Mouse (Mus musculus): ENCODE results near the gene Kcna1.

Gene Kcna1

DNA sequence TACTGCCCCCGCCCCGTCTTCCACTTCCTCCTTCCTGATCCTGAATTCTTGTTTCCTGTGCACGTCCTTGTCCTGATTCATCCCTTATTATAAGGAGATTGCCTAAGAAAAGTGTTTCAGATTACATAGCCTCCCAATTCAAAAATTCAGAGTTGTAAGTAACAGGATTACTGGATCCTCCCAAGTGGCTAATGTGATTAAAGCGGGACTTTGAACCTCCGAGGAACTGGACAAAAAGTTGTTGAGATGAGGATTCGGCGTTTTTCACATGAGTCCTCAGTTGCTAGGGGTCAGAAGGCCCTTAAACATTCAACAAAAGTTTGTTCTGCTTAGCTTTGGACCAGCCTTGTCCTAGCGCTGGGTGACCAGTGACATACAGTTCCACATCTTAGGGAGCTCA, at the start of gene Kcna1:
TSS of gene Kcna1 (minus strand) at position 4 of the 400 bp plus-strand sequence.
- DNase-seq (ENCODE audit: low read depth, low spot score) = no peak

DNA sequence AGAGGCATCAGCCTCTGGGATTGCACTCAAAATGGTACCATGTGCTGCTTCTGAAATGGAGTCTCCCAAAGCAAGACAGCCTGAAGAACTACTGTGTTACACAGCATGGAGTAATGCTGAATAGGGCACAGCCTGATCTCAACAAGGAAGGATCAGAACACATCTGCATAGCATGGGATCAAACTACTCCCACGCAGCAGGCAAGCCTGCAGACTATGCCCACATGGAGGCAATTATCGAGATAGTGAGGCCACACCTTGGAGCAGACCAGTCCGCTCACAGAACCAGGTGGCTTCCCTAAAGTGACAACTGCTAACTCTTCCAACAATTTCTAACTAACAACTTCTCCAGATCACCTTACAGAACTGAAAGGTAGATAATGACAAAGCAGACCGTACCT, 40.9 kb upstream of the Kcna1 start:
- no peak for DNase-seq (ENCODE audit: low read depth, low spot score)

GRCm38 (mm10) chr6:126685135-126685534, 39.0 kb upstream of the Kcna1 start:
- no peak for DNase-seq (ENCODE audit: low read depth, low spot score)

DNA sequence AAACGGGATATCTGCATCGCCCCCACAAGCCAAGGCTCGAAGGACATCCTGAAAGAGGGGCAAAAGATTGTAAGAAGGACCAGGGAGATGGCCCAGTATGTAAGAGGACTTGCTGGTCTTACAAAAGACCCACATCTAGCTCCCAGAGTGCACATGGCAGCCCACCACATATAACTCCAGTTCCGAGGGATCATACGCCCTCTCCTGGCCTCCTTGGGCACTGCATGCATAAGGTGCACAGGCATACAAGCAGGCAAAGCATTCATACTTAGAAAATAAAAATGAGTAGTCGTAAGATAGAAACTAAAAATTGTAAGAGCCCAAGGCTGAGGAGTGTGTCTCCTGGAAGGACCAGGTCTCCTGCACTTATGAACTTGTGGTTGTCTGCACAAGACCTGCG, 32.8 kb upstream of the Kcna1 start:
- no peak for DNase-seq (ENCODE audit: low read depth, low spot score)

GRCm38 (mm10) chr6:126667001-126667400, 20.8 kb upstream of the Kcna1 start:
- DNase-seq (ENCODE audit: low read depth, low spot score) = no peak

- no peak for DNase-seq (ENCODE audit: low read depth, low spot score)
Observed at GRCm38 (mm10) chr6:126666091-126666490, 19.9 kb upstream of the Kcna1 start.

DNA sequence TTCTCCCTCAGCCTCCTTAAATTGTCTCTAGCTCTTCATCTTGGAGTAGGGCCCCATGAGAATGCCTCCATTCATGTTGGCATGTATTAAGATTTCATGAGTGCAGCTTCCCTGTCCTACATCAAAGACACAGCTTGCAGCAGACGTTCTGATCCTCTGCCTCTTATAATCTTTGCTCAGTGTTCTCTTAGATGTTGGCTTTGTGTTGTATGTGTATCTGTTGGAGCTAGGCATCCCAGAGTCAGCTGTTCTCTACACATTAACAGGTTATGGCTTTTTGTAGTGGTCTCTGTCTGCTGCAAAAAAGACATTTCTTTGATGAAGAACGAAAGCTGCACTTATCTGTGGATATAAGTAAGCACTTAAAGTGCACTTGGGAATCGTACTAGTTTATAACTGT, 18.4 kb upstream of the Kcna1 start:
- no peak for DNase-seq (ENCODE audit: low read depth, low spot score)

DNA sequence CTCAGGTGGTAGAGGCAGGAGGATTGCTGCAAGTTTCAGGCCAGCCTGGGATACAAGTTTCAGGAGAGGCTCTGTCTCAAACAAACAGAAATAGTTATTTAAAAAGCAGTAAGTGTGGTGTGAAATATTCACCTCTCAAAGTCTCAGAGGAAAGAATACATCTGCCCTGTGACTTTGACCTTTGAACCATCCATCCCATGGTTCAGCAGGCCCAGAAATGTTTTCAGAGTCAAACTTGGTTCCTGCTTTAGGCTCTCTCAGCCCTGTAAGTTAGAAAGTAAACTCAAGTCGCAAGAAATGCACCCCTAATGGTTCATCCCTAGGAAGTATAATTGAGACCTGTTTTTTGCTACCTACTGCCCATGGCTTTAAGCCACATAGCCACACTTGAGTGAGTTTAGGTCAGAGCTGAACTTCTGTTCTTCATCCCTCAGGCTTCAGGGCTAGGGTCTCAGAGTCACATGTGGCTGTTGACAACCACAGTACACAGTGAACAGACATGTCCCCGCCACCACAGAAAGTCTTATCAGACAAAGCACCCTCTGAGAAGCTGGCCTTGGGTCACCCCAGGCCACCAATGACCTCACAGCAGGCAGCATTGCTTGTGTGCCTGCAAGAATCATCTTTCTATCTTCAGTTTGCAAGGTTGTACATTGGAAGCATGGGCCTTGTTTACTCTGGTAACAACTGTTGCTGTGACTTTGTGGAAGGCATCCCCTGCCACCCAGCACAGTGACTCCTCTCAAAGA, 11.6 kb upstream of the Kcna1 start:
- DNase-seq (ENCODE audit: low read depth, low spot score) = no peak

DNA sequence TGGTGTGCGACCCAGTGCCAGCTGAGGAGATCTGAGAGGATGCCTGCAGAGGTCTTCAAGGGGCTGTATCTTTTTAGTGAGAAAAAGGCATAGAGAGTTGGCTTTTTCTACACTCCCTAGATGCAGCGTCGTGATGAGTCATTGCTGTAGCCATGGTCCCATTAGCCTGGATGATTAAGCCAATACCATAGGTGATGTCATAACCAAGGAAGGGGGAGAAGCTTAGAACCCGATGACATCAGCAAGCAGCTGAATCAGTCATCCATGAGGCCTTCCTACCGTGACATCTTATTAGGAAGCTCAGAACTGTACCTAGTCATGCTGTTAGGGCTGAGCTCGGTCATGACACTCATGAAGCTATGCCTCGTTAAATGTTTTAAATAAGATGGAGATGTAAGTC, 7.4 kb upstream of the Kcna1 start:
- DNase-seq (ENCODE audit: low read depth, low spot score) = no peak

GRCm38 (mm10) chr6:126645644-126646358, 383 bp downstream of the Kcna1 start:
- peak; percentile 68 for DNase-seq (ENCODE audit: low read depth, low spot score)

- DNase-seq (ENCODE audit: low read depth, low spot score) = peak; percentile 3
Observed at GRCm38 (mm10) chr6:126645044-126645541, 1.1 kb downstream of the Kcna1 start.

- peak; percentile 35 for DNase-seq (ENCODE audit: low read depth, low spot score)
Observed at GRCm38 (mm10) chr6:126644181-126645043, 1.8 kb downstream of the Kcna1 start.

GRCm38 (mm10) chr6:126643341-126644055, 2.7 kb downstream of the Kcna1 start:
- DNase-seq (ENCODE audit: low read depth, low spot score) = no peak

DNA sequence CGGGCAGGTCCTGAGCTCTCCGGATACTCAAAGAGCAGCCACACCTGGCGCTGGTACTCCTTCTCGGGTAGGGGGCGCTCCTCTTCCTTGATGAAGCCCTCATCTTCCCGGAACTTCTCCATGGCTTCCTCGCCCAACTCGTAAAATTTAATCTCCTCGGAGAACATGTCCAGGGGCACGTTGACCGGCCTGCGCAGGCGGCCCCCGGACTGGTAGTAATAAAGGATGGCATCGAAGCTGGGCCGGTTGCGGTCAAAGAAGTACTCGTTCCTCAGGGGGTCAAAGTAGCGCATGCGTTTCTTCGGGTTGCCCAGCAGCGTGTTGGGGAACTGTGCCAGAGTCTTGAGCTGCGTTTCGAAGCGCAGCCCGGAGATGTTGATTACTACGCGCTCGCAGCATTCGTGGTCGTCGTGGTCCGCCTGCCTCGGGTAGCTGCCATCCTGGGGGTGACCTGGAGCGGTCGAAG, 3.3 kb downstream of the Kcna1 start:
- DNase-seq (ENCODE audit: low read depth, low spot score) = peak; percentile 23

- no peak for DNase-seq (ENCODE audit: low read depth, low spot score)
Observed at GRCm38 (mm10) chr6:126628451-126628850, 17.7 kb downstream of the Kcna1 start.

DNA sequence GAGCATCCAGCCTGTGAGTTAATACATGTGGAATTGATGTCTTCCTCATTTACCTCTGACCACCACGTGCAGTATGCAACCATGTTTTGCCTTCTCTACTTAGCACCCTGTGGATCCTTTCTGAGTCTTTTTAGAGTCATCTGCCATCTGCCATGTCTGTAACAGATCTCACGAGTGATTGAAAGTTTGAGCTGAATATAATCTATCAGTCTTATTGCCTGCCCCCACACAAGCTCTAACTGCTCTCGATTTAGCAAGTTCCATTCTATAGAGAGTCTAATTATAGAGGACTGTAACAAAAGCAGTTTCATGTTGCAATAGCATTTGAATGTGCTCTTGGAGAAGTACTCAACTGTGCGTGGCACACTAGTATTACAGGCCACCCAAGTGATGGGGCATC, 27.7 kb downstream of the Kcna1 start:
- DNase-seq (ENCODE audit: low read depth, low spot score) = no peak

GRCm38 (mm10) chr6:126610746-126611145, 35.4 kb downstream of the Kcna1 start:
- DNase-seq (ENCODE audit: low read depth, low spot score) = no peak

GRCm38 (mm10) chr6:126609193-126609947, 36.8 kb downstream of the Kcna1 start:
- DNase-seq (ENCODE audit: low read depth, low spot score) = no peak

GRCm38 (mm10) chr6:126601843-126602326, 44.3 kb downstream of the Kcna1 start:
- no peak for DNase-seq (ENCODE audit: low read depth, low spot score)

Data from embryo, embryonic 11.5 days (tissue).